Mouse (Mus musculus): ENCODE results near the gene Nme4.
"Not testable (repeated sequence)": the region's sequence is repeated elsewhere in the genome, so short reads cannot be mapped to it uniquely, and the experiment has no call there.

Gene Nme4

GRCm38 (mm10) chr17:26095121-26095740 lies at the start of gene Nme4:
Gene Nme4 (minus strand): TSS chr17:26095602.
- DNase-seq (ENCODE audit: low spot score), result peak; percentile 74

DNA sequence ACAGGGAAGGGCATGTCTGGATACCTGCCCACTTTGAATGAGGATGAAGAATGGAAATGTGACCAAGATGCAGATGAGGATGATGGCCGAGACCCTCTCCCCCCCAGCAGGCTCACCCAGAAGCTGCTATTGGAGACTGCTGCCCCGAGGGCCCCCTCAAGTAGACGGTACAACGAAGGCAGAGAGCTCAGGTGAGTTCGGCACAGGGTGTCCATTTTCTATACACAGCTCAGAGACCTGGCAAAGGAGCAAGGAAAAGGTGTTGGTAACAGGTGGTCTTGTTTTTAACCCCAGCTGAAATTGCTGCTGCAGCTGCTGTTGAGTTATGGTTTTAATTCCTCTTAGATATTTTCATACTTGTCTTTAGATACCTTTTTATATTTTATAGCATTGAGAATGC lies 48.0 kb upstream of the Nme4 start:
- no peak for DNase-seq (ENCODE audit: low spot score)

DNA sequence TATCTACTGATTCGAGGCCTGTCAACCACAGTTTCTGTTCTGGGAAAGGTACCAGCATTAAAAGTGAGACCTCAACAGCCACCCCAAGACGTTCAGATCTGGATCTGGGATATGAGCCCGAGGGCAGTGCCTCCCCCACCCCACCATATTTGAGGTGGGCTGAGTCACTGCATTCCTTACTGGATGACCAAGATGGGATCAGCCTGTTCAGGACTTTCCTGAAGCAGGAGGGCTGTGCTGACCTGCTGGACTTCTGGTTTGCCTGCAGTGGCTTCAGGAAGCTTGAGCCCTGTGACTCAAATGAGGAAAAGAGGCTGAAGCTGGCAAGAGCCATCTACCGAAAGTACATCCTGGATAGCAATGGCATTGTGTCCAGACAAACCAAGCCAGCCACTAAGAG lies 47.4 kb upstream of the Nme4 start:
- no peak for DNase-seq (ENCODE audit: low spot score)

DNA sequence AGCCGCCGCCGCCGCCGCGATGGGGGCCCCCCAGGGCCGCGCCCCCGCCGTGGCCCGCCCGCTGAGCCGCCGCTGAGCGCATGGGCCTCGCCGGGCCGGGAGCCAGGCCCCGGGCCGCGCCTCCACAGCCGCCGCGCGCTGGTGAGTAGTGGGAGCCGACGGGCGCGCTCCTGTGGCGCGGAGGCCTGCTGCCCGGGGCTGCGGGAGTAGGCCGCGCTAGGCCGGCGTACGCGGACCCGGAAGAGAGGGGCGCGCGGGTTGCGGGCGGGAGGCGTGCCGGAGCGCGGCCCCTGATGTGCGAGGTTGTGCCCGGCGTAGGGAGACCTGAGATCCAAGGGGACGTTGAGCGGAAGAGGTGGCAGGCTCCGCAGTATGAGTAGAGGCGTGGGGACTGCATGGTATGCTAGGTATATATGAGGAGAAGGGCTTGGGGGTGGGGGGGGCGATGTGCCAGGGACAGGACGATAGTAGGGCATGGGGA lies 43.5 kb upstream of the Nme4 start:
- DNase-seq (ENCODE audit: low spot score), result no peak

- peak; percentile 99 for DNase-seq (ENCODE audit: low spot score)
These were observed 42.9 kb upstream of the Nme4 start, which contains the start of gene Axin1 for GRCm38 (mm10) chr17:26138239-26138836. Gene Axin1 (plus strand): TSS chr17:26138688.

DNA sequence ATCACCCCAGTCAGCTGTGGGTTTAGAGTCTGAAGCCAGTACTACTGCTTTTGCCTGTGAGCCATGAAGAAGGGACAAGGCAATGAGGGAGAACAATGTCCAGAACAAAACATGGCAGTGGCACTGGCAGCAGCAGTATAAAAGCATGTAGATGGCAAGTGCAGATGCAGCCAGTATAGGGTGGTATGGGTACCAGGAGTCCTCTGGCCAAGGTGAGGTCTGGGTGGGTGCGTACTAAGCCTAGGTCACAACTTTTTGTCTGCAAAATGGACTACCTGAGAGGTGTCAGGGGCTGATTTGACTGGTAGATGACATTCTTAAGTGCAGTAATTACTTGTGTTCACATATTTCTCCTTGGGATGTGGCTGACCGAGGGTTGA lies 42.3 kb upstream of the Nme4 start:
- no peak for DNase-seq (ENCODE audit: low spot score)

DNA sequence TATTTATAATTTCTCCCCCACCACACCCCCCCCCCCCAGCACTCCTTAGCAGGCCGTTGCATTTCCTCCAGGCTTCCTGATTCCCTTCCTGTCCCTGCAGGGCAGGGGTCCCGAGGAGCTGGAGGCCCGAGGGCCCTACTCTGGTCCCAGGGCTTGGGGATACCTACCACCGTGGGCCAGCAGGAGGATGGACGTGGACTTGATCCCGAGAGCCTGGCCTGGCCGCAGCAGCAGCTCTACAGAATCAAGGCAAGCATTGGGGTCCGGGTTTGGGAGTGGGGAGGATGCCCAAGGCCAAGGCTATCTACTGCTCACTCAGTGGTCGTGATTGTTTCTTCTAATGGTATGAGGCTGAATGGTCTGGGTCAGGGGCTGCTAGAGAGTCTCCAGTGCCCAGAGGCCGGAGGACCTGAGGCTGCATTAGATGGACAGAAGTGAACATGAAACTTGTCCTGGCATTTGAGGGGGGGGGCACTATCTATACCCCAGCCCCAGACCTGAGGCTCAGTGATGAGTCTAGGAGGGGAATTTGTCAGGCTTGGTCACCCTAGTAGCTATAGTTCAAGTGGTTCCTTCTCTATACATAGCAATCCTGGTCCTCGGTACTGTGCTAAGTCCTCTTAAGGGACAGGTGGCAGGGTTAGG lies 41.8 kb upstream of the Nme4 start:
- DNase-seq (ENCODE audit: low spot score), result no peak

GRCm38 (mm10) chr17:26131856-26132853 lies 36.8 kb upstream of the Nme4 start:
- no peak for DNase-seq (ENCODE audit: low spot score)

GRCm38 (mm10) chr17:26131062-26131732 lies 35.8 kb upstream of the Nme4 start:
- DNase-seq (ENCODE audit: low spot score), result no peak

DNA sequence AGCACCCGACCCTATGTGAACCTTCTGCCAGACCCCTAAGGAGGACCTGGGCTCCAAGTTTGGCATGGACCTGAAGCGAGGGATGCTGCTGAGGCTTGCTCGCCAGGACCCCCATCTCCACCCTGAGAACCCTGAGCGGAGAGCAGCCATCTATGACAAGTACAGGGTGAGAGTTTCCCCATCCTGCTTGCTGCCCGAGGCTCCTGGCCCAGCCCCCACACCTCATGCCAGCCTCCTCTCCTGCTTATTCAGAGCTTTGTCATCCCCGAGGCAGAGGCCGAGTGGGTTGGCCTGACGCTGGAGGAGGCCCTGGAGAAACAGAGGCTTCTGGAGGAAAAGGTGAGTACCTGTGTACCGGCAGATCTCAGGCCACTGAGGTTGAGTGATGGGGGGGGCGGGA lies 29.8 kb upstream of the Nme4 start:
- no peak for DNase-seq (ENCODE audit: low spot score)

GRCm38 (mm10) chr17:26124560-26124959 lies 29.2 kb upstream of the Nme4 start:
- DNase-seq (ENCODE audit: low spot score), result no peak

GRCm38 (mm10) chr17:26123267-26123684 lies 27.9 kb upstream of the Nme4 start, which contains the start of gene Mrpl28:
Gene Mrpl28 (plus strand): TSS chr17:26123500.
- peak; percentile 90 for DNase-seq (ENCODE audit: low spot score)

DNA sequence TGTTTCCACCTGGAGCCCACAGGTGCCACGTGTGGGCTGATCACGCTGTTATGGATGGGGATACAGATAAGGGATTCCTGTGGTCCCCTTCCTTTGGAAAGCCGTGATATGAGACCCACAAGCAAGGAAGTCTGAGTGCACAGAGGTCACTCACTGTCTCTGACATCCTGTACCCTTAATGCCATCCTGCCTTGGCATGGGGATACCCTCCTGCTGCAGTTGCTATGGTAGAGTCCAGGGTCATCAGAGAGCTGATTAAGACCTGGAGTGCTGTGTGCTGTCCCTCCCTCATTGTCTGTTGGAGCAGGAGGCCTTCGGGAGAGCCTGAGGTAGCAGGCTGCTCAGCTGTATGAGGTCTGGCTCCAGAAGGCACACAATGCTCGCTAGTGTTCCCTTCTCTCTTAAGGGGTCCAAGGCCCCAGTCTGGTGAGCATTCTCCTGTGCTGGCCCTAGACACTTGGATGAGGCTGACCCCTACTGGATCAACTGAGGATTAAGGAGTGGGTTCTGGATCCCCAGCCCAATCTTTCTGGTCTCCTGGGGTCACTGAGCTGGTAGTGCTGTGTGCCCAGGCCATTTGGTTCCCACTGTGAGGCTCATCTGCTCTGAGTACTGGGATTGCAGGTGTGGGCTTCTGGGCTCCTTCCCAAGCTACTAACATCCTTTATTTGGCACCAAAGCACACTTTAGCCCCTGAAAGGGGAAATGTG lies 27.2 kb upstream of the Nme4 start:
- DNase-seq (ENCODE audit: low spot score), result no peak

DNA sequence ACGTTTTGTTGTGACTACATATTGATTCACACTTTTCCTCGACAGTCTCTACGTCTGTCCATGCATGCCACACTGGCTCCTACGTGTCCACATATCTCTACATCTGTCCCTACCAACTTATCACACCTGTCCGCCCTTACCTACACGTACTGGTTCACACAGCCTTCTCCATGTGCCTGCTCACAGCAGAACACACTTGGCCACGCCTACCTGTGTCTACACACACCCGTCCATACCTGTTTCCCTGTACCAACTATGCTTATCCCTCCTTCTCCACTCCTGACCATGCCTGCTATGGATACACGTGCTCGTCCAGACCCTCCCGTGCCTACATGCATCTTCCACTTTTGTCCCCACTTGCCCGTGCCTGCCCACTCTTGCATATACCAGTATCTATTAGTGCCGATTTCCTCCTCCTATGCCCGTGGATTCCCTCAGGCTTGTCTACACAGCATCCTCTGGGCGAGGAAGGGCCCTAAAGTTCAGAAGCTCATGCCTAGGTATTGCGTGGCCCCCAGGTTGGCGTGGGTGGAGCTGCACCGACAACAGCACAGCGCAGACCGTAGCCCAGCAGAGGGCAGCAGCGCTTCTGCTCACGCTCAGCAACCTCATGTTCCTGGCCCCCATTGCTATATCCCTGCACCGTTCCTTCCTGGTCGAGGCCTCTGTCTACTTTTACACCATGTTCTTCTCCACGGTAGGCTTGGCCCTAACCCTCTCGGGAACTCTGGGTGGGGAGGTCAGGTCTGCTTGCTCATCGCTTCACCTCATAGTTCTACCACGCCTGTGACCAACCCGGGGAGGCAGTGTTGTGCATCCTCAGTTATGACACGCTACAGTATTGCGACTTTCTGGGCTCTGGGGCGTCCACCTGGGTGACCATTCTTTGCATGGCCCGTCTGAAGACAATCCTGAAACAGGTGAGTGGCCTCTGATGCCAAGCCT lies 24.6 kb upstream of the Nme4 start:
- peak; percentile 50 for DNase-seq (ENCODE audit: low spot score)

DNA sequence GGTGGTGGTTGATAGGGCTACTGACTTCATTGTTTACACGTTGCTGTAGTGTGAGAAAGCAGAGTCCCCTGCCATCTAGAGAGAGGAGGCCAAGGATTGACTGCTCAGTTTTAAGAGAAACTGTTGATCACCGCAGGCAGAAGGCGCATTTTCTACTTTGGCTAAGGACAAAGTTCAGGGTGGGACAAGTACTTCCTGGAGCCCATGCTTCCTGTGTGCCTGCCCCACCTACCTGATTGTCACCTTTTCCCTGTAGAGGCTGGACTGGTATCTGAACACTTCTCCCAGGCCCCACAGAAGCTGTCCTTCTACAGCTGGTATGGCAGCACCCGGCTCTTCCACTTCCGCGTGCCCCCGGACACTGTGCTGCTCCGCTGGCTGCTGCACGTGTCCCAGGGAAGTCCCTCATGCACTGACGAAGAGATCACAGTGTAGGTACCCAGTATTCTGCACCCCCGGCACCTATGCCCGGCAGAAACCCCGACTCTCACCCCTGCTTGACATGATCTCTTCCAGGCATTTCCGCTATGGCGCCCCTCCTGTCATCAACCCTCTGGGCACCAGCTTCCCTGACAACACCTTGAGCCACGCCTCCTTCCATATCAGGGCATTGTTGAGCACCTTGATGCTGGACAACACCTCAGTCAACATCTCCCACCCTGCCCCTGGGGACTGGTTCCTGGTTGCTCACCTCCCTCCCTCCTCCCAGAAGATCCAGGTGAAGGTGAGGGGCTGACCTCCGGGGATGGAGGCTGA lies 21.3 kb upstream of the Nme4 start:
- peak; percentile 69 for DNase-seq (ENCODE audit: low spot score)

DNA sequence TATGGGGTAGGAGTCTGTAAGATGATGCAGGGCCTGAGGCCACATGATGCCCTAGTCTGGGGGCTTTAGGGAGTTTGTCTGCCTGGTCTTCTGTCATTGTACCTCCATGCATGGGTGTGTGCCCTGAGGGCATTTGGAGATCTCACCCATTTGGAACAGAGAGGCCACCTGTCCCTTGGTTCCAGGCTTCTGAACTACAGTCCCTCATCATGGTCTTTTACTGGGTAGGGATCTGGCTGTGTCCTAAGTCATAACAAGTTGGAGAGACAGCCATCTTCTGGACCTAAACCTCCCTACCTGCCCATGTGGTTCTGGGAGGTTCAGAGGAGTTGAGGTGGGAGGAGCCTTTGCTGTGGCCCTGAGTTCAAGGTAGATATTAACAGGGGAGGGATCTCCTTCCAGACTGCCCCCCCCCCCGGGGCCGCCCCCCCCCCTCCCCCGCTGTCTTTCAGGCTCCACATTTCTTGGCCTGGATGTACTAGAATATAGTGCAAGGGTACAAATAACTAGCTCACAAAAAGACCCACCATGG lies 20.6 kb upstream of the Nme4 start:
- DNase-seq (ENCODE audit: low spot score), result peak; percentile 26

DNA sequence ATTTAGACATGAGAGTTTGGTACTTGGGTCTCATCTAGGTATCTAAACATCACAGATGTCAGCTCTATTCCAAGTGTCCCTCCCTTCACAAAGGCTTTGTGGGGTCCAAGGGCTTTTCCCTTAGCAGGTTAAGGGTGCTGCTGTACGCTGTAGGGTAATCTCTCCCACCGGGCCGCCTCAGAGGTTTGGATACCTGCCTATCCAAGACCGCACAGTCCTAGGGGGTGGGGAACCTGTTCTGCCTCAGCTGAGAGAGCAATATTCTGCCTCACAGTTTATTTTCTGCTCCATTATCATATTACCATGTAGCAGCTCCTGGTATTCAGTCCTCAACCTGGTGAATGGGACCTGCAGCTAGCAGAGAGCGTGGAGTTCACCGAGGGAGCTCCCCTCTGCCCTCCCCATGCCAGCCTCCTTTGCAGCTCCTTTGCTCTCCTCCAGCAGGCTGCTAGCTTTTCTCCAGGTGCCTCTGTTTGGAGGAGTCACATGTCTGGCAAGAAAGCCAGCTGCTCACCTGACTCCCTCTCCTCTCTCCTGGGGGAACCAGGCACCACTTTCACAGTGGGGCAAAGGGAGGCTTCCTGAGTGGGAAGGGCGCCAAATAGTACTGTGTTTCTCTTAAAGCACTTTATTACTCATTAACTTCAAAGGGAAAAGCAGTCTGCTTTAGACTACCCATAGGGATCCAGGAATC lies 19.9 kb upstream of the Nme4 start:
- peak; percentile 32 for DNase-seq (ENCODE audit: low spot score)

DNA sequence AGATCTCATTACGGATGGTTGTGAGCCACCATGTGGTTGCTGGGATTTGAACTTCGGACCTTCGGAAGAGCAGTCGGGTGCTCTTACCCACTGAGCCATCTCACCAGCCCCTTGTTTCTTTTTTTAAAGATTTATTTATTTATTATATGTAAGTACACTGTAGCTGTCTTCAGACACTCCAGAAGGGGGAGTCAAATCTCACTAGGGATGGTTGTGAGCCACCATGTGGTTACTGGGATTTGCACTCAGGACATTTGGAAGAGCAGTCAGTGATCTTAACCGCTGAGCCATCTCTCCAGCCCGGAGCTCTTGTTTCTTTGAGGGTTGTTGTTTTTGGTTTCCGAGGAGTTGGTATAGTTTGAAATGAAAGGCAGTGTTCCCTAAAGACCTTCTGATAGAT lies 19.1 kb upstream of the Nme4 start:
- DNase-seq (ENCODE audit: low spot score), result not testable (repeated sequence)
